Mouse (Mus musculus) ES-E14 (cell line): ENCODE measurements around the gene Mpv17l2. TPM values are rescaled to one million over a fixed set of nuclear protein-coding genes. Genes with fewer than 3 reads are reported as not detected.
A peak's percentile ranks its signal among the peaks of the same experiment; 100 is the strongest.

Experiments
- DNase-seq: peaks from one replicate; pipeline ENCODE4 v3.0.0-alpha.2; 2013; ENCODE audit warnings: low read depth, low spot score
- H3K27ac ChIP-seq: 2 replicates; pipeline ENCODE4 v1.5.1; 2012; ENCODE audit warnings: low read depth, mild to moderate bottlenecking, low read length, moderate library complexity, mixed read lengths; ENCODE audit not compliant: poor library complexity, insufficient read depth, severe bottlenecking
- H3K36me3 ChIP-seq: 2 replicates; pipeline ENCODE4 v1.6.1; 2012; ENCODE audit warnings: mild to moderate bottlenecking, low read length, moderate library complexity, mixed read lengths; ENCODE audit not compliant: control insufficient read depth, poor library complexity, insufficient read depth, severe bottlenecking
- H3K4me1 ChIP-seq, 2 experiments: fragments of 150-350 bp in 1 of 2; sonication (generic) in 1 of 2; 2 replicates each; pipeline ENCODE4 v1.6.1; 2012; ENCODE audit warnings: low read length in 2 of 2, mild to moderate bottlenecking in 1 of 2, mixed read lengths in 1 of 2; ENCODE audit not compliant: control insufficient read depth in 2 of 2, insufficient read depth in 2 of 2, poor library complexity in 1 of 2
- H3K4me3 ChIP-seq, 2 experiments: fragments of 150-350 bp in 1 of 2; sonication (generic) in 1 of 2; 2 replicates each; pipeline ENCODE4 v1.5.1; 2012; ENCODE audit warnings: low read length in 2 of 2, low read depth in 1 of 2, mild to moderate bottlenecking in 1 of 2, mixed read lengths in 1 of 2; ENCODE audit not compliant: insufficient read depth in 1 of 2, poor library complexity in 1 of 2, severe bottlenecking in 1 of 2
- H3K9ac ChIP-seq: 2 replicates; pipeline ENCODE4 v1.6.1; 2012; ENCODE audit warnings: low read depth, mild to moderate bottlenecking, low read length, mixed read lengths; ENCODE audit not compliant: poor library complexity, insufficient read depth, severe bottlenecking
- H3K9me3 ChIP-seq: fragments of 150-350 bp; sonication (generic); 2 replicates; pipeline ENCODE4 v1.6.1; 2012; ENCODE audit warnings: low read depth, mild to moderate bottlenecking, low read length; ENCODE audit not compliant: control insufficient read depth, insufficient read depth
- CHD2 ChIP-seq: IDR thresholded peaks from 2 replicates; pipeline ENCODE4 v1.6.1; 2014; ENCODE audit warnings: mild to moderate bottlenecking, low read depth, low read length, inconsistent platforms
- HCFC1 ChIP-seq: IDR thresholded peaks from 2 replicates; pipeline ENCODE4 v1.6.1; 2012; ENCODE audit warnings: low read length, inconsistent platforms, borderline replicate concordance; ENCODE audit not compliant: insufficient read depth
- MAFK ChIP-seq: IDR thresholded peaks from 2 replicates; pipeline ENCODE4 v1.6.1; 2014; ENCODE audit warnings: mild to moderate bottlenecking, low read depth, low read length, inconsistent platforms; ENCODE audit not compliant: insufficient read depth
- ZC3H11A ChIP-seq: IDR thresholded peaks from 2 replicates; pipeline ENCODE4 v1.6.1; 2012; ENCODE audit warnings: low read depth, mild to moderate bottlenecking, inconsistent platforms, low read length, borderline replicate concordance
- ZNF384 ChIP-seq: IDR thresholded peaks from 2 replicates; pipeline ENCODE4 v1.6.1; 2012; ENCODE audit warnings: low read depth, low read length, inconsistent platforms
- in situ Hi-C, 2 experiments: fragments of 600-800 bp; cut with MboI; formaldehyde crosslinking; loops; one replicate each; pipeline ENCODE4 v1.15.1; 2025; ENCODE audit warnings: low sequenced_read_pairs in 2 of 2, inconsistent platforms in 1 of 2; ENCODE audit not compliant: unreplicated experiment in 2 of 2
- total RNA-seq: library from RNA; depleted of rRNA; stranded (reverse); fragments of 300-350 nt; gene quantifications from 2 replicates; pipeline ENCODE4 v1.2.3, GENCODE M21; 2012

Gene Mpv17l2
- total RNA-seq, 1 experiment: 49.9 TPM

GRCm38 (mm10) chr8:70776496-70777444, 16.0 kb upstream of the Mpv17l2 start, which contains the start of gene Pik3r2:
Pik3r2 (minus strand) TSS chr8:70776713.
- H3K27ac ChIP-seq: peak within 1 kb of the TSS; percentile 80
- peak within 1 kb of the TSS; percentile 80 to 89 for H3K4me3 ChIP-seq
- TF ChIP-seq CHD2 (peak; percentile 95), HCFC1 (peak; percentile 43; the same call in 1 of the 2 replicates), MAFK (no peak)
- peak within 1 kb of the TSS; percentile 94 for H3K9ac ChIP-seq
- H3K9me3 ChIP-seq: no peaks in the 10 kb centered on the region
- DNase-seq: peak; percentile 93
- peaks cover 2 to 30% of the 10 kb centered on the region in 2 experiments; a peak in 2 of 4 replicates for H3K4me1 ChIP-seq
- in situ Hi-C loops: no loop called here
- peaks cover 25% of the 10 kb centered on the region; the same call in 1 of the 2 replicates for H3K36me3 ChIP-seq

DNA sequence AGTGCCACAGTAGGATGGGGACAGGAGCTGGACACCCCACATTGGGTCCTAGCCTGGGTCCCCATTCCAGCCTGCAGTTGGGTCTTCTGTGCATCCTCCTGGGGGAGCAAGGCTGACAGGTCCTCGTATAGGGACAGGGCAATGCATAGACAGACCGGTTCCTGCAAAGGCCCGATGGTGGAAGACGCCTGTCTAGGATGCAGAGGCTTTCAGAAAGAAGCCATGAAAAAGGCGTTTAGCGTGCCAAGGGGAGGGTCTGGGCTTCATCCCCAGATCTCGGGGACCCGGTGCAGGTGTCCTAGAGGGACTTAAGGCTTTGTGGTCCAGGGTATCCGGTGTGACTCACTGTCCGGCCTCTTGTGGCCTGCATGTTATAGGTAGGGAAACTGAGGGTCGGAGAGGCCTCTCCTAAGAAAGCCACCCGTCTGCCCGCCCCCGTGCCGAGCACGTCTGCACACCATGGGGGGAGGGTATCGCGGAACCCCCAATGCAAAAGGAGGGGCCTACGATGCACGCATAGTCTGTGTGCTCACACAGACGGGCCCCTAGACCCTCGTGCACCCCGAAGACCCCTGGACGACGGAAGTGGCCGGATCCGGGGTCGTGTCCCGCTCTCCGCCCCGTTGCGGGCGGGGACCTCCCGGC, 15.2 kb upstream of the Mpv17l2 start:
- no peak for DNase-seq
- TF ChIP-seq CHD2 (no peak), ZNF384 (no peak), MAFK (no peak), ZC3H11A (no peak), HCFC1 (no peak)
- Histone ChIP-seq H3K36me3 (peaks cover 32% of the 10 kb centered on the region; the same call in 1 of the 2 replicates), H3K9me3 (no peaks in the 10 kb centered on the region), H3K9ac (peak overlapping the region; percentile 94), H3K4me3 (peak overlapping the region; percentile 80 to 89), H3K27ac (peak overlapping the region; percentile 45; the same call in 1 of the 2 replicates), H3K4me1 (peaks cover 2 to 31% of the 10 kb centered on the region in 2 experiments; a peak in 2 of 4 replicates)
- in situ Hi-C loops: no loop called here

DNA sequence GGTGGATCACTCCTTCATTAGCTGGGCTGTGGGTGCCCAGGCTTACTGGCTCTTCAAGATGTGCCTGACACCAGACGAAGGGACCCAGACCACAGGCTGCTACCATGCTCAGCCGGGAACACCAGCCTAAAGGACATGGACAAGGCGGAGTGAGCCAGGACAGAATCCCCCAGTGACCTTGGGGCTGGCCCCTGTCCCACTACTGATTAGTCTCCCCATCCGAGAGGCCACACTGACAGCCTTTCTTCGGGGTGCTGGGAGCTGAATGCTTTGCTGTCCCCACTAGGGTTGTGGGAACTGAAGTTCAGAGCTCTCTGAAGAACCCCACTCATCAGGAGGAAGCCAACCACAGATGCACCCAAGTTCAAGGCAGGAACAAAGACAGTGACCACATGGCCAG, 14.5 kb upstream of the Mpv17l2 start:
- H3K9me3 ChIP-seq: no peaks in the 10 kb centered on the region
- no peak overlapping the region for H3K27ac ChIP-seq
- TF ChIP-seq MAFK: no peak
- TF ChIP-seq ZC3H11A: no peak
- no peak for TF ChIP-seq HCFC1
- no peak for TF ChIP-seq ZNF384
- no peak for TF ChIP-seq CHD2
- in situ Hi-C loops: no loop called here
- peaks cover 2 to 30% of the 10 kb centered on the region in 2 experiments; a peak in 2 of 4 replicates for H3K4me1 ChIP-seq
- no peak for DNase-seq
- H3K9ac ChIP-seq: 0 out of 2 replicates have a peak overlapping the region, but pooled peaks have one; percentile 94
- no peak overlapping the region for H3K4me3 ChIP-seq
- peaks cover 33% of the 10 kb centered on the region; the same call in 1 of the 2 replicates for H3K36me3 ChIP-seq

- TF ChIP-seq HCFC1 (no peak), CHD2 (no peak), MAFK (no peak), ZC3H11A (no peak), ZNF384 (no peak)
- in situ Hi-C loops: no loop called here
- Histone ChIP-seq H3K4me1 (peaks cover 2 to 31% of the 10 kb centered on the region in 2 experiments; a peak in 2 of 4 replicates), H3K9ac (no peak overlapping the region), H3K4me3 (no peak overlapping the region), H3K36me3 (peaks cover 32% of the 10 kb centered on the region; the same call in 1 of the 2 replicates), H3K9me3 (no peaks in the 10 kb centered on the region), H3K27ac (no peak overlapping the region)
- DNase-seq: no peak
These were observed 14.0 kb upstream of the Mpv17l2 start for GRCm38 (mm10) chr8:70774740-70775139.
